Mouse (Mus musculus): Measurements from ENCODE around the gene Ugt1a9. TPM values are rescaled to one million over a fixed set of nuclear protein-coding genes. Genes with fewer than 3 reads are reported as not detected.

The Ugt1a9 gene
- polyA plus RNA-seq, 1 experiment from 2014 or later, result not detected

- 82% methylated on average over 5 of the region's 5 CpGs for WGBS
- Histone ChIP-seq H3K27me3 (replicated peaks; ENCODE audit: low read depth, poor library complexity, severe bottlenecking) (no peaks in the 10 kb centered on the region), H3K27ac (replicated peaks) (no peak overlapping the region), H3K4me3 (no peak overlapping the region), H3K9me3 (peaks cover 96% of the 10 kb centered on the region), H3K36me3 (replicated peaks) (no peaks in the 10 kb centered on the region), H3K4me1 (no peaks in the 10 kb centered on the region)
- DNase-seq (ENCODE audit: low spot score), result no peak
These were observed 166.7 kb downstream of the Ugt1a9 start for GRCm38 (mm10) chr1:88237311-88237710.

DNA sequence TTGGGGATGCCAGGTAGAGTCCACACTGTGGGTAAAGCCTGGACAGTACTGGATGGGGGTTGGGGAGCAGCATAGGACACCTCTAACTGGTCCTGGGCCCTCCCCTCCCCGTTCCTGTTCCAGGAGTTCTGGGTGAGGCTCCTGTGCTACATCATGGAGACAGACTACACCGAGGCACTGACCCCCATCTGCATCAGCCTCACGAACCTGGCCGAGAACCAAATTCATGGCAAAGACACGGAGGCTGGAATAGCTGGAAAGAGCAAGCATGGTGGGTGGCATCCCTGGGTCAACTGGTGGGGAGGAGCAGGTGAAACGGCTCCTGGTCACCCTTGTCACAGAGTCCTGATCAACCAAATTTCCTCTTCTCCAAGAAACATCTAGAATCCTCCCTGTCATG is 168.2 kb downstream of the Ugt1a9 start:
- H3K36me3 ChIP-seq (replicated peaks), result no peaks in the 10 kb centered on the region
- H3K4me3 ChIP-seq, result no peak overlapping the region
- WGBS, result 81% methylated on average over 6 of the region's 6 CpGs
- H3K27ac ChIP-seq (replicated peaks), result no peak overlapping the region
- H3K27me3 ChIP-seq (replicated peaks; ENCODE audit: low read depth, poor library complexity, severe bottlenecking), result no peaks in the 10 kb centered on the region
- no peaks in the 10 kb centered on the region for H3K4me1 ChIP-seq
- peaks cover 95% of the 10 kb centered on the region for H3K9me3 ChIP-seq
- no peak for DNase-seq (ENCODE audit: low spot score)

GRCm38 (mm10) chr1:88240072-88240471 is 169.5 kb downstream of the Ugt1a9 start:
- DNase-seq (ENCODE audit: low spot score), result no peak
- Histone ChIP-seq H3K27me3 (replicated peaks; ENCODE audit: low read depth, poor library complexity, severe bottlenecking) (no peaks in the 10 kb centered on the region), H3K9me3 (peaks cover 95% of the 10 kb centered on the region), H3K4me3 (no peak overlapping the region), H3K36me3 (replicated peaks) (no peaks in the 10 kb centered on the region), H3K4me1 (no peaks in the 10 kb centered on the region), H3K27ac (replicated peaks) (no peak overlapping the region)
- WGBS, result 73% methylated on average over 5 of the region's 5 CpGs

GRCm38 (mm10) chr1:88240579-88240978 is 170.0 kb downstream of the Ugt1a9 start:
- H3K9me3 ChIP-seq, result peaks cover 95% of the 10 kb centered on the region
- no peak overlapping the region for H3K4me3 ChIP-seq
- H3K4me1 ChIP-seq, result no peaks in the 10 kb centered on the region
- no peaks in the 10 kb centered on the region for H3K36me3 ChIP-seq (replicated peaks)
- no peak for DNase-seq (ENCODE audit: low spot score)
- H3K27ac ChIP-seq (replicated peaks), result no peak overlapping the region
- 74% methylated on average over 4 of the region's 4 CpGs for WGBS
- no peaks in the 10 kb centered on the region for H3K27me3 ChIP-seq (replicated peaks; ENCODE audit: low read depth, poor library complexity, severe bottlenecking)

DNA sequence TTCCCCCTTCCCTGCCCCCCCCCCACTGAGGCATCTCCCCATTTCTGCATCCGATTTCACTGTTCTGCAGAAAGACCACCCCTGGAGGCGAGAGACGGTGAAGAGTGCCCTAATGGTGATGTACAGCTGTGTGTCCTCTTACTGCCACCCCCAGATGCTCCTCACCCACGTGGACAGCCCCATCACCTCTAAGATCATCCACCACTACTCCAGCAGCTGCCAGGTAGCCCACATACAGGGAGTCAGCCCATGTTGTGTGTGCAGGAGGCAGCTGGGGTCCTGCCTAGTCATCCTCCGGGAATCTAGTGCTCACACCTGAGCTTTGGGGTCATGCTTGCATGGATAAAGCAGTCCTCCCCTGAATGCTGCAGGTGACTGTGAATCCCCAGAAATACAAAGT is 173.3 kb downstream of the Ugt1a9 start:
- no peaks in the 10 kb centered on the region for H3K36me3 ChIP-seq (replicated peaks)
- H3K4me1 ChIP-seq, result no peaks in the 10 kb centered on the region
- no peaks in the 10 kb centered on the region for H3K27me3 ChIP-seq (replicated peaks; ENCODE audit: low read depth, poor library complexity, severe bottlenecking)
- 68% methylated on average over 5 of the region's 5 CpGs for WGBS
- no peak for DNase-seq (ENCODE audit: low spot score)
- no peak overlapping the region for H3K4me3 ChIP-seq
- peaks cover 96% of the 10 kb centered on the region for H3K9me3 ChIP-seq
- no peak overlapping the region for H3K27ac ChIP-seq (replicated peaks)

DNA sequence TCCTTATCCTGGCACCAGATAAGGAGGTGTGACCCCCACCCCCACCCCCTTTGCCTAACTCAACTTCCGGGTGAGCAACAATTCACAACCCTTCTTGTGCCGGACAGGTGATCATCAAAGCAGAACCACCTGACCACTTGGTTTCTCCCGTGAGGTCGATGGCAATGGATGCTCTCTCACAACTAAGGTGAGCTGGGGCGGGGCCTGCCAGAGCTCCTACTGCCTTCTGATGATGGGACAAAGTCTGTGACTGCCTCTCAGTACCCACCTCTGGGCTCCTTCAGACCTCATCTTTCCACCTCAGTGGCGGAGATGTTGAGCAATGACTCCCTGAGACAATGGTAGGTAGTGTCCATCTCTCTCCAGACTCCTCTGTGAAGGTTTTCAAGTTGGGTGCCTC is 175.3 kb downstream of the Ugt1a9 start:
- H3K4me1 ChIP-seq, result no peaks in the 10 kb centered on the region
- DNase-seq (ENCODE audit: low spot score), result no peak
- no peaks in the 10 kb centered on the region for H3K36me3 ChIP-seq (replicated peaks)
- 77% methylated on average over 6 of the region's 6 CpGs for WGBS
- H3K9me3 ChIP-seq, result peaks cover 96% of the 10 kb centered on the region
- no peak overlapping the region for H3K4me3 ChIP-seq
- H3K27me3 ChIP-seq (replicated peaks; ENCODE audit: low read depth, poor library complexity, severe bottlenecking), result no peaks in the 10 kb centered on the region
- no peak overlapping the region for H3K27ac ChIP-seq (replicated peaks)

GRCm38 (mm10) chr1:88246386-88246785 is 175.8 kb downstream of the Ugt1a9 start:
- H3K36me3 ChIP-seq (replicated peaks), result no peaks in the 10 kb centered on the region
- no peak overlapping the region for H3K4me3 ChIP-seq
- H3K4me1 ChIP-seq, result no peaks in the 10 kb centered on the region
- DNase-seq (ENCODE audit: low spot score), result no peak
- no peaks in the 10 kb centered on the region for H3K27me3 ChIP-seq (replicated peaks; ENCODE audit: low read depth, poor library complexity, severe bottlenecking)
- WGBS, result 47% methylated on average over 6 of the region's 6 CpGs
- no peak overlapping the region for H3K27ac ChIP-seq (replicated peaks)
- H3K9me3 ChIP-seq, result peaks cover 97% of the 10 kb centered on the region

DNA sequence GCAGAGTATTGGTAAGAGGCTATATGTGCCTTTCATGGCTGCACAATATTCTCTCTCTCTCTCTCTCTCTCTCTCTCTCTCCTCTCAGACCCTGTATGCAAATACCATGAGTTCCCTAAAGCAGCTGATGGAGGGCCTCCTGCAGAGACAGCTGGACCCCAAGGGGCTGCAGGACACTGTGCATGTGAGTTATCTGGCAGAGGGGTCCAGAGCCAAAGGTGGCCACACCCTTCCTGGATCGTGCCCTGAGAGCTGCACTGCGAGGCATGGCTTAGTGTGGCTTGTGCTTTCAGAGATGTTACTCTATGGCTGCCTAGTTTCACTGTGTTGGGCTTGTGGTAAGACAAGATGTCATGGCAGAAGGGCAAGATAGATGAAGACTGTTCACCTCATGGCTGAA is 177.1 kb downstream of the Ugt1a9 start:
- Histone ChIP-seq H3K9me3 (peaks cover 95% of the 10 kb centered on the region), H3K36me3 (replicated peaks) (no peaks in the 10 kb centered on the region), H3K27me3 (replicated peaks; ENCODE audit: low read depth, poor library complexity, severe bottlenecking) (no peaks in the 10 kb centered on the region), H3K27ac (replicated peaks) (no peak overlapping the region), H3K4me3 (no peak overlapping the region), H3K4me1 (no peaks in the 10 kb centered on the region)
- no peak for DNase-seq (ENCODE audit: low spot score)
- WGBS, result 49% methylated on average over 2 of the region's 2 CpGs

GRCm38 (mm10) chr1:88248658-88249057 is 178.1 kb downstream of the Ugt1a9 start:
- no peaks in the 10 kb centered on the region for H3K36me3 ChIP-seq (replicated peaks)
- DNase-seq (ENCODE audit: low spot score), result no peak
- H3K4me3 ChIP-seq, result no peak overlapping the region
- no peaks in the 10 kb centered on the region for H3K4me1 ChIP-seq
- H3K27ac ChIP-seq (replicated peaks), result no peak overlapping the region
- H3K9me3 ChIP-seq, result peaks cover 96% of the 10 kb centered on the region
- H3K27me3 ChIP-seq (replicated peaks; ENCODE audit: low read depth, poor library complexity, severe bottlenecking), result no peaks in the 10 kb centered on the region
- 71% methylated on average over 4 of the region's 4 CpGs for WGBS

DNA sequence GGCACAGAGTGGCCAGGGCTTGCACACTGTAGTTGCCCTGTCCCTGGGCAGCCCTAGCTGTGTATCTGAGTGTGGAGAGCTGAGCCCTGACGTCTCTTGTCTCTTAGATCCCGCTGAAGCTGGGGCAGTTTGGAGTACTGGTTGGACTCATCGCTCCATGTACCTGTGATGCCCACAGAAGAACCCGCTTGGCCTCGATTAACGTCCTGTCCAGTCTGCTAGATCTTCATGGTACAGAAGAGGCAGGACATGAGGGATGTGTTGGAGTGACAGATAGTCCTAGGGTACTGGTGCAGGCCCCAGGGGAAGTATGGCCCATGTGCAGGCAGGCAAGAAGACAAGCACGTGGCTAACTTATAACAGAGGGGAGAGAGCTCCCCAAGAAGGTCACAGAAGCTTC is 179.0 kb downstream of the Ugt1a9 start:
- no peaks in the 10 kb centered on the region for H3K27me3 ChIP-seq (replicated peaks; ENCODE audit: low read depth, poor library complexity, severe bottlenecking)
- no peaks in the 10 kb centered on the region for H3K4me1 ChIP-seq
- H3K9me3 ChIP-seq, result peaks cover 96% of the 10 kb centered on the region
- no peaks in the 10 kb centered on the region for H3K36me3 ChIP-seq (replicated peaks)
- 79% methylated on average over 7 of the region's 7 CpGs for WGBS
- no peak overlapping the region for H3K4me3 ChIP-seq
- DNase-seq (ENCODE audit: low spot score), result no peak
- no peak overlapping the region for H3K27ac ChIP-seq (replicated peaks)

GRCm38 (mm10) chr1:88250023-88250422 is 179.4 kb downstream of the Ugt1a9 start:
- no peak overlapping the region for H3K27ac ChIP-seq (replicated peaks)
- no peaks in the 10 kb centered on the region for H3K4me1 ChIP-seq
- no peak for DNase-seq (ENCODE audit: low spot score)
- H3K4me3 ChIP-seq, result no peak overlapping the region
- 83% methylated on average over 5 of the region's 5 CpGs for WGBS
- no peaks in the 10 kb centered on the region for H3K36me3 ChIP-seq (replicated peaks)
- peaks cover 96% of the 10 kb centered on the region for H3K9me3 ChIP-seq
- no peaks in the 10 kb centered on the region for H3K27me3 ChIP-seq (replicated peaks; ENCODE audit: low read depth, poor library complexity, severe bottlenecking)

DNA sequence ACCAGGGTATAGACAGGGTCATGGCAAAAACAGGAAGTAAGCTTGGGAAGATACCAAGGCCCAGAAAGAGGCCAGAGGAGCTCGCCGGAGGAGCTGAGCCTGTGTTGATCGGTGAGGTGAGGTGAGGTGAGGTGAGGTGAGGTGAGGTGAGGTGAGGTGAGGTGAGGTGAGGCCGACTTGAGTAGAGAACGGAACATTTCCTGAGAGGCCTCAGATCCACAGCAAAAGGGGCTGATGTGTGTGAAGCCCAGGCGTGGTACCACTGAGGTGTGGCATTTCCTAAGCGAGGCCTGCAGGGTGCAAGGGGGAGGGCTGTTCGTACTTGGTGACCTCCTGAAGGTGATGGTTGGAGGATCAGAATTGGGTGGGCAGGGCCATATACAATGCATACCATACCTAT is 182.5 kb downstream of the Ugt1a9 start:
- Histone ChIP-seq H3K4me1 (no peaks in the 10 kb centered on the region), H3K27me3 (replicated peaks; ENCODE audit: low read depth, poor library complexity, severe bottlenecking) (no peaks in the 10 kb centered on the region), H3K9me3 (peaks cover 98% of the 10 kb centered on the region), H3K36me3 (replicated peaks) (no peaks in the 10 kb centered on the region), H3K27ac (replicated peaks) (no peak overlapping the region), H3K4me3 (no peak overlapping the region)
- DNase-seq (ENCODE audit: low spot score), result no peak
- 73% methylated on average over 8 of the region's 8 CpGs for WGBS

DNA sequence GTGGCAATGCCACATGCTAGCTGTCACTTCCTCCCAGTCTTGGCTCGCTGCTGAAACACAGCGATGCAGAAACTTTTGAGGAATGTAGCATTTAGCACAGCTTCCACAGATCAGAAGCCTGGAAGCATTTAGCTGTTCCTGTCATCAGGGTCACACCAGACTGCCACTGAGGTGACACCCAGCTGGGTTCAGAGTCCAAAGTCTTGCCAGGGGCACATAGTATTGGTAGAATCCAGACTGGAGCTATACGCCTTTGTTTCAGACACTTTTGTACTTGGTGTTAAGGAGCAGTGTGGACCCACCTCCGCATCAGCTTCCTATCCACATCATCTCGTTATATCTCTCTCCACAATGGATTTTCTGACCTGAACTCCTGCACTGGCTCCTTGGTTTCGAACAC is 182.9 kb downstream of the Ugt1a9 start:
- no peaks in the 10 kb centered on the region for H3K4me1 ChIP-seq
- WGBS, result 69% methylated on average over 6 of the region's 6 CpGs
- H3K27me3 ChIP-seq (replicated peaks; ENCODE audit: low read depth, poor library complexity, severe bottlenecking), result no peaks in the 10 kb centered on the region
- H3K4me3 ChIP-seq, result no peak overlapping the region
- H3K9me3 ChIP-seq, result peaks cover 98% of the 10 kb centered on the region
- H3K27ac ChIP-seq (replicated peaks), result no peak overlapping the region
- no peak for DNase-seq (ENCODE audit: low spot score)
- no peaks in the 10 kb centered on the region for H3K36me3 ChIP-seq (replicated peaks)

Data from embryonic facial prominence, embryonic 10.5 days (tissue).